Mouse (Mus musculus) liver, embryonic 14.5 days (tissue): Measurements from ENCODE around the gene Aurka. TPM values are rescaled to one million over a fixed set of nuclear protein-coding genes. Genes with fewer than 3 reads are reported as not detected.

Experiments
- ATAC-seq: fragments of 200-750 bp; cut with Nextera tagmentation; 2 replicates; pipeline ENCODE4 v1.8.0; 2017; ENCODE audit warnings: moderate number of reproducible peaks, mild to moderate bottlenecking, moderate library complexity; ENCODE audit not compliant: insufficient read depth
- DNase-seq, 3 experiments: peaks; one replicate each; pipeline ENCODE4 v3.0.0-alpha.2; 2012 to 2013; ENCODE audit warnings: low read depth in 3 of 3, low spot score in 3 of 3
- H3K27ac ChIP-seq: fragments of 300-500 bp; sonication (generic); 2 replicates; pipeline ENCODE4 v1.5.1; 2014; ENCODE audit warnings: moderate library complexity, mild to moderate bottlenecking, control low read depth, inconsistent platforms
- H3K27me3 ChIP-seq: fragments of 300-500 bp; sonication (generic); 2 replicates; pipeline ENCODE4 v1.6.1; 2014; ENCODE audit warnings: mild to moderate bottlenecking, low read length, moderate library complexity; ENCODE audit not compliant: control insufficient read depth, insufficient read depth
- H3K36me3 ChIP-seq: fragments of 300-500 bp; sonication (generic); replicated peaks from 2 replicates; pipeline ENCODE4 v1.6.1; 2014; ENCODE audit warnings: low read depth; ENCODE audit not compliant: control insufficient read depth, insufficient read depth
- H3K4me1 ChIP-seq, 2 experiments: fragments of 200-500 bp in 1 of 2; fragments of 300-500 bp in 1 of 2; sonication (generic) in 1 of 2; replicated peaks; 2 replicates each; pipeline ENCODE4 v1.6.1; 2012 to 2014; ENCODE audit warnings: antibody characterized with exemption in 1 of 2, inconsistent platforms in 1 of 2, low read length in 1 of 2; ENCODE audit not compliant: control insufficient read depth in 2 of 2, insufficient read depth in 2 of 2
- H3K4me2 ChIP-seq: fragments of 300-500 bp; sonication (generic); 2 replicates; pipeline ENCODE4 v1.6.1; 2014; ENCODE audit warnings: low read depth, mild to moderate bottlenecking, control low read depth, moderate library complexity
- H3K4me3 ChIP-seq, 2 experiments: fragments of 200-500 bp in 1 of 2; fragments of 300-500 bp in 1 of 2; sonication (generic) in 1 of 2; 2 replicates each; pipeline ENCODE4 v1.5.1; 2012 to 2014; ENCODE audit warnings: low read depth in 2 of 2, low read length in 2 of 2, mild to moderate bottlenecking in 2 of 2, control low read depth in 1 of 2, inconsistent platforms in 1 of 2, moderate library complexity in 1 of 2; ENCODE audit not compliant: insufficient read depth in 1 of 2
- H3K9ac ChIP-seq: fragments of 300-500 bp; sonication (generic); replicated peaks from 2 replicates; pipeline ENCODE4 v1.6.1; 2014; ENCODE audit warnings: mild to moderate bottlenecking, control low read depth, moderate library complexity
- H3K9me3 ChIP-seq: fragments of 300-500 bp; sonication (generic); 2 replicates; pipeline ENCODE4 v1.6.1; 2016; ENCODE audit warnings: low read length, mixed read lengths; ENCODE audit not compliant: control insufficient read depth
- CTCF ChIP-seq: IDR thresholded peaks from 2 replicates; pipeline ENCODE4 v1.5.1; 2016; ENCODE audit warnings: antibody characterized with exemption, low read depth, control low read depth
- EP300 ChIP-seq: IDR thresholded peaks from 2 replicates; pipeline ENCODE4 v1.6.1; 2016; ENCODE audit warnings: antibody characterized with exemption, low read depth
- WGBS: fragments of 180-500 bp; shearing (Covaris S2); extraction: QIAGEN DNeasy Blood & Tissue Kit; methylation state at CpG from one replicate; pipeline ENCODE4 v1.1.7; 2014; ENCODE audit not compliant: insufficient replicate concordance; 5-methylcytosine and 5-hydroxymethylcytosine counted together
- polyA plus RNA-seq, 2 experiments: library from polyadenylated mRNA; depleted of rRNA in 1 of 2; stranded (reverse) in 1 of 2; unstranded in 1 of 2; fragments of >200 nt; fragmentation: Nextera tagmentation in 1 of 2; extraction: Ambion mirVana in 1 of 2; gene quantifications; 2 replicates each; pipeline versions ENCODE4 v1.2.1 to v1.2.3; 2012 to 2014

Aurka gene
- polyA plus RNA-seq, 2 experiments: 64.4 to 131 TPM

DNA sequence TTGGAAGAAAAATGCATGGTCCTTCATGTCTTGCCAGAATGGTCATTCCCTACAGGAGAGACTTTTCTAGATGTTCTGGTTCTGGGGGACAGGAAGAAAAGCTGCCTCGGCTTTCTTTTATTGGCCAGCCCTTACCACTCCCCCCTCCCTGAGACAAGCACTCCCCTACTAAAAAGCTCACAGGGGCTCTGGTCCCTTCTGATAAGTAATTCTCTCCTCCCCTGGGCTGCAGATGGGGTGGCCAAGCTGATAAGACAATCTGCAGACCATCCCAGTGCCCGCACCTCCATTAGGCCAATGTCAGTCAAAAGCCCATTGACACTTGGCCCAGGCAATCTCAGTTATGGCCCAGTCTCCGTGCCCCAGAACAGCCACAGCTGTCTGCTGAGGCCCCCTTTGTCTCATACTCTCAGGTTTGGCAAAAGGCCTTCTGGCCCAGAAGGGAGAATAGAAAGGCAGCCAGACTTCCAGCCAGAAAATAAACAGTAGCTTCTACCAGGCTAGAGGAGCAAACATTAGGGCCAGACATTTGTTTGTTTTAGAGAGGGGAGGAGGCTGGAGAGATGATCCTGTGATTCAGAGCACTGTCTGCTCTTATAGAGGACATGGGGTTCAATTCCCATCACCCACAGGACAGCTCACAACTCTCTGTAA lies 21.9 kb downstream of the Aurka start:
- peak overlapping the region; percentile 94 for H3K27ac ChIP-seq
- peaks cover 36 to 55% of the 10 kb centered on the region in 2 experiments for H3K4me1 ChIP-seq
- no peaks in the 10 kb centered on the region for H3K9me3 ChIP-seq

DNA sequence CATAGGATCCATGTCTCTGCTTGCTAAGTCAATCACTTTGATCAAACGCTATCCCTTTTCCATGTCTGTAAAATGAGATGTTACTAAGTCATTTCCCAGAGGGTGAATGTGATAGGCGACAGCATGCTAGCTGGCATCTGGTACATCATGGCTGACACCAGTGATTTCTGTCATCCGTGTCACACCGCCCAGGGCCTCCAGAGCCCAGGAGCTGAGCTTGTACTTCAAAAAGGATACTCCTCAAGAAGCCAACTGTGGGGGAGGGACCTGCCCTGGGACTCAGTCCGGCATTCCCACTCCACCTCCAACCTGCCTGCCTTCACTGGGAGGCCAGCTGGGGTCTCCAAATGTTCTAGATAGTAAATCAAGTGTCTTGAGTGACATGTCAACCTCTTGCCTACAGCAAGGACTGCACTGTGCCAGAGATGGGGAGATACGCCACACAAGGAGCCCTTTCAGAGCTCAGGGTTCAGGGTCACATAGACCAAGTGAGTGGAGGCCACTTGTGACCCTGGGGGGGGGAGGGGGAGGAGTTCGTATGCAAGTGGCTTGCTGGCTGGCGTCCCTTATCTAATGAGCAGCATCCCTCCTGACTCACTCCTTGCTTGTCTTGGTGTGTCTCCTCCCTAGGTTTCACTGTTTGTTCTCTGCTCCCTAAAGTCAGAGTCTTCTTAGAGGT lies 23.3 kb downstream of the Aurka start:
- H3K4me1 ChIP-seq: peaks cover 36 to 55% of the 10 kb centered on the region in 2 experiments
- H3K9me3 ChIP-seq: no peaks in the 10 kb centered on the region
- TF ChIP-seq CTCF: no peak
- TF ChIP-seq EP300: peak; percentile 8; the same call in 1 of the 2 replicates
- 34% methylated on average over 8 of the region's 8 CpGs for WGBS
- peak overlapping the region; percentile 100 for H3K9ac ChIP-seq
- DNase-seq (peak; percentile 66 to 84 (median 78)), ATAC-seq (peak; percentile 68)
- peaks cover 44% of the 10 kb centered on the region for H3K36me3 ChIP-seq
- peak overlapping the region; percentile 96 for H3K4me3 ChIP-seq
- no peaks in the 10 kb centered on the region for H3K27me3 ChIP-seq
- peak overlapping the region; percentile 74 for H3K4me2 ChIP-seq
- peak overlapping the region; percentile 94 for H3K27ac ChIP-seq

More for the DNA sequence above, 21.9 kb downstream of the Aurka start:
- 2% methylated on average over 3 of the region's 3 CpGs for WGBS
- peak overlapping the region; percentile 74 for H3K4me2 ChIP-seq
- DNase-seq (peak; percentile 87 to 92 (median 89)), ATAC-seq (peak; percentile 72)
- H3K4me3 ChIP-seq: peak overlapping the region; percentile 96
- H3K9ac ChIP-seq: peak overlapping the region; percentile 100
- peaks cover 57% of the 10 kb centered on the region for H3K36me3 ChIP-seq
- H3K27me3 ChIP-seq: no peaks in the 10 kb centered on the region
- TF ChIP-seq CTCF (no peak), EP300 (peak; percentile 96)

DNA sequence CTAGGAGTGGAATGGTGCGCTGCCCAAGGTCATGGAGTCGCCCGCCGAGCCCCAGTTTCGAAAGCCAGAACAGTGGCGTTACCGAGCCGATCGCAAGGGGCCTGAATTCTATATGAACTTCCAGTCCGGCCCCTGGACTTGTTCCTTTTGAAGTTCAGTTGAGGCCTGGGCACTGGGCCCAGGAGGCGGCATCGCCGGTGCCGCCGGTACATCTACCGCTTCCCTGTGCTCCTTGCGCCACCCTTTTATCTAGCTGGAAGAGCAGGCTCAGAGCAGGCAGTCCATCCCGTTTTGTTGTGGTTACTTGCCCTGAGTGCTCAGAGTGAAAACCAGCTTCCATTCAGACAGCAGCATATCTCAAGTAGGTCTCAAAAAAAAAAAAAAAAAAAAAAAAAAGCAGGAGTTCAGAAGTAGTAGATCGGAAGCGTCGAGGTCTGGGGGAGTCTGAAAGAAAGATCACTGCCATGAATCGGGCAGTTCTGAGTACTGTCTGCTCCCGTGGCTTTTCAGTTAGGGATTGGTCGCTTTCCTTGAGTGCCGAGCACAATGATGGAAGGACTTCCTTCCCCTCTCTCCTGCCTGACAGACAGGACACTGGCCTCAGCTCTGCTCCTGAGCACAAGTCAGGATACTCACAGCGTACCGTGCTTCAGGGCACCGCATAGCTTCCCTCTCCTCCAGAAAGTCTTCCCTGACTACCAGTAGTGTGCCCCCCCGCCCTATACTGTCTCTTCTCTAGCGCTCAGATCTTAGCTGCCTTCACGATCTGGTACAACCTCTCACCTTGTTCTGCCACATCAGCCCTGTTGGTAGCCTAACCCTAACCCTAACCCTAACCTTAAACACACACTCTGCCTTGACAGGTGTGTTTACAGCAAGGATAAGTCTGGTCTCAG lies 24.1 kb downstream of the Aurka start:
- H3K4me2 ChIP-seq: peak overlapping the region; percentile 74
- ATAC-seq (no peak), DNase-seq (peak in 2 of 3 experiments; percentile 33 to 37)
- TF ChIP-seq CTCF (0 out of 2 replicates have a peak, but pooled peaks have one; percentile 1), EP300 (no peak)
- no peaks in the 10 kb centered on the region for H3K9me3 ChIP-seq
- H3K9ac ChIP-seq: peak overlapping the region; percentile 100
- 5% methylated on average over 31 of the region's 31 CpGs for whole genome bisulfite sequencing
- H3K4me1 ChIP-seq: peaks cover 35 to 51% of the 10 kb centered on the region in 2 experiments
- H3K36me3 ChIP-seq: peaks cover 38% of the 10 kb centered on the region
- H3K4me3 ChIP-seq: peak overlapping the region; percentile 96
- H3K27ac ChIP-seq: peak overlapping the region; percentile 94
- H3K27me3 ChIP-seq: no peaks in the 10 kb centered on the region

DNA sequence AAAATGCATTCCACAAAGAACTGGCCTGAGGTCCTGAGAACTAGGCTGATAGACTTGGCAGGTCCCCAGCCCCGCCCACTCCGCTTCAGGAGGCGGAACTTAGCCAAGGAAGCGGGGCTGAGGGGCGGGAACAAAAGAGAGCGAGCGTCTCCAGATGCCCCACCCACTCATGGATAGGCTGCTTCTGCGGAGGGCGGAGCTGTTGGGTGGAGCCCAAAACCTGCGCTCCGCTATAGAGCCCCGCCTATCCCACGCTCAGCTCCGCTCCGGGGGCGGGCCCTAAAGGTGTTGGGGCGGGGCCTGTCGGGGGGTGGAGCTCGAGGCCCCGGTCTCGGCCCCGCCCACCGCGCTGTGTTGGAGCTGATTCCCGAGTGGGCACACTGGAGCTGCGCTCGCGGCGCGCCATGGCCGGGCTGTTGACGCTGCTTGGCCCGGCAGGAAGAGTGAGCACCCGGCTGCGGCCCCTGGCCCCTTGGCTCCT lies 25.0 kb downstream of the Aurka start, which contains the start of gene Fam210b:
Gene Fam210b (plus strand): TSS at position 308 of the 481 bp plus-strand sequence.
- TF ChIP-seq EP300 (0 out of 2 replicates have a peak, but pooled peaks have one; percentile 16), CTCF (no peak)
- WGBS: under 1% methylated on average over 35 of the region's 35 CpGs

More for the DNA sequence above, 25.0 kb downstream of the Aurka start, which contains the start of gene Fam210b:
- ATAC-seq: peak; percentile 74
- peak within 1 kb of the TSS; percentile 100 for H3K9ac ChIP-seq
- H3K4me3 ChIP-seq: peak within 1 kb of the TSS; percentile 96
- peaks cover 28% of the 10 kb centered on the region for H3K36me3 ChIP-seq
- H3K27ac ChIP-seq: peak within 1 kb of the TSS; percentile 94
- peak within 1 kb of the TSS; percentile 74 for H3K4me2 ChIP-seq
- no peaks in the 10 kb centered on the region for H3K9me3 ChIP-seq
- H3K4me1 ChIP-seq: peaks cover 25 to 41% of the 10 kb centered on the region in 2 experiments
- no peaks in the 10 kb centered on the region for H3K27me3 ChIP-seq
- peak; percentile 97 to 99 (median 98) for DNase-seq
